Comparison of ENCODE assay signal across 19 mouse cellular contexts in the genomic region with DNA sequence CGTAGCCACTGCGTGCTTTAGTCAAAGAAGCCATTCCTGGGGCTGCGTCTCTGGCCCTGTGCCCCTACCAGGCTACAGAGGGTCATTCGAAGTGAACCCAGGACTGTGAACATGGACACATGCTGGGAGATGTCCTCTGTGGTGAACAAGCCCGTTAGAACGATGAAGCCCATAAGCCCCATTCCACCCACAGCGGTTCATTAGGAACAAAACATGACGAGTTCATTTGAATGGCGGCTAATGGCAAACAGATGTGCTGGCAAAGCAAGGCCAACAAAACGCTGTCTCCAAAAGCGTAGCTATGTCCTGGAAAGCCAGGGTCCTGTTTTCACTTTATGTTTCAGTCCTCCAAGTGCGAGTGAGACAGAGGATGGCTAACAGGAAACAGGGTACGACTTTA.
DNase-seq lines count a peak whose midpoint lies in the region; ATAC-seq lines count a peak whose summit lies in the region.
"Had no signal": no experiment of that assay in that cellular context is flagged by ENCODE, and none has a peak within 500 bp of the region (broad histone marks: within the 10 kb centered on the region; RNA-seq: fewer than 3 reads in every experiment).

No protein-coding gene starts in this region.

- no peak overlapping the region for H3K4me3 ChIP-seq in forebrain, embryonic 10.5 days
- H3K4me3 ChIP-seq in forebrain, embryonic 11.5 days (ENCODE audit: low read depth, low read length): no peak overlapping the region
- H3K4me3 ChIP-seq in neural tube, embryonic 15.5 days (replicated peaks): no peak overlapping the region
- H3K4me3 ChIP-seq in limb, embryonic 10.5 days: peak overlapping the region; percentile 24; the same call in 1 of the 2 replicates
- H3K4me3 ChIP-seq in midbrain, embryonic 16.5 days (ENCODE audit: low read depth, low read length): no peak overlapping the region
- H3K4me3 ChIP-seq: heart, adult 2 months; neural tube, embryonic 13.5 days had no signal

- ATAC-seq in forebrain, embryonic 11.5 days (replicated peaks; ENCODE audit: low FRiP score): no peak
- ATAC-seq in neural tube, embryonic 15.5 days (ENCODE audit: low FRiP score): no peak
- ATAC-seq in midbrain, embryonic 16.5 days: no peak
- ATAC-seq: activated CD4-positive, CD25-positive, alpha-beta regulatory T cell, adult 4 months; forebrain, embryonic 16.5 days had no signal

- H3K27me3 ChIP-seq in forebrain, embryonic 10.5 days (ENCODE audit: poor library complexity, severe bottlenecking): no peaks in the 10 kb centered on the region
- H3K27me3 ChIP-seq in forebrain, embryonic 11.5 days (ENCODE audit: control insufficient read depth, insufficient read depth, low read length): no peaks in the 10 kb centered on the region
- no peaks in the 10 kb centered on the region for H3K27me3 ChIP-seq in neural tube, embryonic 15.5 days (replicated peaks)
- H3K27me3 ChIP-seq in limb, embryonic 10.5 days (ENCODE audit: low read depth, poor library complexity, severe bottlenecking): no peaks in the 10 kb centered on the region
- no peaks in the 10 kb centered on the region for H3K27me3 ChIP-seq in midbrain, embryonic 16.5 days (ENCODE audit: control insufficient read depth, insufficient read depth, low read depth, low read length)
- H3K27me3 ChIP-seq: neural tube, embryonic 13.5 days had no signal

- no peak overlapping the region for H3K4me2 ChIP-seq in forebrain, embryonic 11.5 days (ENCODE audit: low read depth, low read length, severe bottlenecking)
- H3K4me2 ChIP-seq in neural tube, embryonic 15.5 days: no peak overlapping the region
- no peak overlapping the region for H3K4me2 ChIP-seq in midbrain, embryonic 16.5 days (ENCODE audit: low read length)
- H3K4me2 ChIP-seq: hindbrain, embryonic 14.5 days; neural tube, embryonic 13.5 days had no signal

- H3K36me3 ChIP-seq in forebrain, embryonic 10.5 days (replicated peaks): no peaks in the 10 kb centered on the region
- no peaks in the 10 kb centered on the region for H3K36me3 ChIP-seq in forebrain, embryonic 11.5 days (ENCODE audit: control insufficient read depth, insufficient read depth, low read length)
- H3K36me3 ChIP-seq in neural tube, embryonic 15.5 days: no peaks in the 10 kb centered on the region
- no peaks in the 10 kb centered on the region for H3K36me3 ChIP-seq in limb, embryonic 10.5 days
- H3K36me3 ChIP-seq in midbrain, embryonic 16.5 days (ENCODE audit: control insufficient read depth, insufficient read depth, low read length): no peaks in the 10 kb centered on the region
- H3K36me3 ChIP-seq: neural tube, embryonic 13.5 days had no signal

- peaks cover 19% of the 10 kb centered on the region; the same call in 1 of the 2 replicates for H3K4me1 ChIP-seq in forebrain, embryonic 10.5 days
- H3K4me1 ChIP-seq in forebrain, embryonic 11.5 days (replicated peaks; ENCODE audit: control insufficient read depth, insufficient read depth, low read length): no peaks in the 10 kb centered on the region
- H3K4me1 ChIP-seq in neural tube, embryonic 15.5 days: no peaks in the 10 kb centered on the region
- H3K4me1 ChIP-seq in limb, embryonic 10.5 days: peaks cover 48% of the 10 kb centered on the region
- H3K4me1 ChIP-seq in midbrain, embryonic 16.5 days (ENCODE audit: control insufficient read depth, insufficient read depth, low read length): no peaks in the 10 kb centered on the region
- H3K4me1 ChIP-seq: neural tube, embryonic 13.5 days had no signal

- 60% methylated on average over 13 of the region's 13 CpGs for WGBS in forebrain, embryonic 10.5 days
- 78% methylated on average over 13 of the region's 13 CpGs for WGBS in forebrain, embryonic 11.5 days
- 76% methylated on average over 13 of the region's 13 CpGs for WGBS in neural tube, embryonic 15.5 days
- WGBS in limb, embryonic 10.5 days: 20% methylated on average over 13 of the region's 13 CpGs
- WGBS in midbrain, embryonic 16.5 days: 82% methylated on average over 13 of the region's 13 CpGs

- no peaks in the 10 kb centered on the region for H3K9me3 ChIP-seq in forebrain, embryonic 10.5 days
- H3K9me3 ChIP-seq in forebrain, embryonic 11.5 days (ENCODE audit: control insufficient read depth, low read length): no peaks in the 10 kb centered on the region
- no peaks in the 10 kb centered on the region for H3K9me3 ChIP-seq in neural tube, embryonic 15.5 days (replicated peaks)
- no peaks in the 10 kb centered on the region for H3K9me3 ChIP-seq in limb, embryonic 10.5 days (replicated peaks)
- H3K9me3 ChIP-seq in midbrain, embryonic 16.5 days (replicated peaks; ENCODE audit: control insufficient read depth, low read length, poor library complexity, severe bottlenecking): no peaks in the 10 kb centered on the region
- H3K9me3 ChIP-seq: neural tube, embryonic 13.5 days had no signal

- H3K27ac ChIP-seq in forebrain, embryonic 10.5 days: peak overlapping the region; percentile 78
- no peak overlapping the region for H3K27ac ChIP-seq in forebrain, embryonic 11.5 days (ENCODE audit: low read depth, low read length)
- no peak overlapping the region for H3K27ac ChIP-seq in neural tube, embryonic 15.5 days (replicated peaks)
- peak overlapping the region; percentile 88 for H3K27ac ChIP-seq in limb, embryonic 10.5 days
- no peak overlapping the region for H3K27ac ChIP-seq in midbrain, embryonic 16.5 days (ENCODE audit: low read length)
- H3K27ac ChIP-seq: heart, adult 2 months; hindbrain, embryonic 14.5 days; neural tube, embryonic 13.5 days had no signal

- DNase-seq in forebrain, embryonic 10.5 days (ENCODE audit: extremely low spot score, low spot score): peak; percentile 28
- DNase-seq in forebrain, embryonic 11.5 days (ENCODE audit: low spot score): no peak
- peak; percentile 58 for DNase-seq in neural tube, embryonic 10.5 days (ENCODE audit: extremely low spot score, low spot score)
- peak; percentile 82 for DNase-seq in limb, embryonic 10.5 days (ENCODE audit: low spot score)
- no peak for DNase-seq in left cerebral cortex, adult 9 months (ENCODE audit: low spot score in 2 of 2)
- DNase-seq in retina, embryonic 14.5 days (ENCODE audit: low spot score): no peak
- DNase-seq: adrenal gland, postnatal 25 days; cerebellum, adult 9-11 months; heart, adult 2 months; kidney, adult 8-10 months; kidney, postnatal 36 days; midbrain, embryonic 14.5 days; spleen, adult 18-20 months had no signal

- no peak overlapping the region for H3K9ac ChIP-seq in forebrain, embryonic 11.5 days (ENCODE audit: low read length)
- H3K9ac ChIP-seq in neural tube, embryonic 15.5 days (replicated peaks): no peak overlapping the region
- no peak overlapping the region for H3K9ac ChIP-seq in midbrain, embryonic 16.5 days (ENCODE audit: low read depth, low read length)
- H3K9ac ChIP-seq: hindbrain, embryonic 14.5 days; neural tube, embryonic 13.5 days had no signal

Comparison
In these comparisons a context has a peak if more than half of its experiments do, and no peak if none do; other contexts are left out.
1. DNase-seq: peak in forebrain, embryonic 10.5 days (single experiment), neural tube, embryonic 10.5 days (single experiment) and limb, embryonic 10.5 days (single experiment); none in forebrain, embryonic 11.5 days (single experiment), left cerebral cortex, adult 9 months (0 of 2) and retina, embryonic 14.5 days (single experiment).
2. H3K27ac ChIP-seq: peak in forebrain, embryonic 10.5 days (single experiment) and limb, embryonic 10.5 days (single experiment); none in forebrain, embryonic 11.5 days (single experiment), neural tube, embryonic 15.5 days (single experiment) and midbrain, embryonic 16.5 days (single experiment).